Mouse (Mus musculus) cerebellum, adult 11-12 months (tissue): ENCODE results near the gene Rnd2.
"Not testable (repeated sequence)": the region's sequence is repeated elsewhere in the genome, so short reads cannot be mapped to it uniquely, and the experiment has no call there.

Source experiments
- DNase-seq: peaks from one replicate; pipeline ENCODE4 v3.0.0; 2022

Rnd2 gene

GRCm38 (mm10) chr11:101447786-101448185, 17.0 kb upstream of the Rnd2 start:
- no peak for DNase-seq

- no peak for DNase-seq
Observed at GRCm38 (mm10) chr11:101448274-101448746, 16.5 kb upstream of the Rnd2 start, which contains the start of gene Ifi35. TSS of gene Ifi35 (plus strand) at chr11:101448407.

GRCm38 (mm10) chr11:101448899-101449298, 15.9 kb upstream of the Rnd2 start:
- no peak for DNase-seq

- not testable (repeated sequence) for DNase-seq
Observed at GRCm38 (mm10) chr11:101449596-101449995, 15.2 kb upstream of the Rnd2 start.

GRCm38 (mm10) chr11:101450394-101450793, 14.4 kb upstream of the Rnd2 start:
- no peak for DNase-seq

GRCm38 (mm10) chr11:101451536-101451935, 13.3 kb upstream of the Rnd2 start:
- DNase-seq: no peak

GRCm38 (mm10) chr11:101452093-101452774, 12.6 kb upstream of the Rnd2 start:
- no peak for DNase-seq

- DNase-seq: no peak
Observed at GRCm38 (mm10) chr11:101454702-101455101, 10.1 kb upstream of the Rnd2 start.

GRCm38 (mm10) chr11:101455627-101456026, 9.2 kb upstream of the Rnd2 start:
- no peak for DNase-seq

GRCm38 (mm10) chr11:101457631-101458030, 7.2 kb upstream of the Rnd2 start:
- no peak for DNase-seq

GRCm38 (mm10) chr11:101458217-101458616, 6.6 kb upstream of the Rnd2 start:
- DNase-seq: no peak

- no peak for DNase-seq
Observed at GRCm38 (mm10) chr11:101459716-101460115, 5.1 kb upstream of the Rnd2 start.

- no peak for DNase-seq
Observed at GRCm38 (mm10) chr11:101460321-101460720, 4.5 kb upstream of the Rnd2 start.

GRCm38 (mm10) chr11:101462141-101462540, 2.7 kb upstream of the Rnd2 start:
- no peak for DNase-seq

GRCm38 (mm10) chr11:101462583-101463440, 2.0 kb upstream of the Rnd2 start:
- DNase-seq: no peak

- DNase-seq: peak; percentile 46
Observed at GRCm38 (mm10) chr11:101465101-101465868, 486 bp downstream of the Rnd2 start.

- peak; percentile 41 for DNase-seq
Observed at GRCm38 (mm10) chr11:101465869-101466551, 1.2 kb downstream of the Rnd2 start, which contains the start of gene Vat1. TSS of gene Vat1 (minus strand) at chr11:101466230.

GRCm38 (mm10) chr11:101466552-101466950, 1.8 kb downstream of the Rnd2 start:
- not testable (repeated sequence) for DNase-seq

GRCm38 (mm10) chr11:101467477-101468262, 2.9 kb downstream of the Rnd2 start:
- peak; percentile 64 for DNase-seq

- DNase-seq: no peak
Observed at GRCm38 (mm10) chr11:101468263-101468688, 3.5 kb downstream of the Rnd2 start.

- no peak for DNase-seq
Observed at GRCm38 (mm10) chr11:101468731-101469130, 3.9 kb downstream of the Rnd2 start.
